Mouse (Mus musculus) liver, embryonic 16.5 days (tissue): ENCODE results near the gene Esr2. TPM values are rescaled to one million over a fixed set of nuclear protein-coding genes. Genes with fewer than 3 reads are reported as not detected.

ENCODE experiments used
- ATAC-seq: fragments of 200-750 bp; cut with Nextera tagmentation; 2 replicates; pipeline ENCODE4 v1.8.0; 2017; ENCODE audit warnings: low read depth, mild to moderate bottlenecking, moderate number of reproducible peaks, moderate library complexity
- H3K27ac ChIP-seq: fragments of 300-500 bp; sonication (generic); 2 replicates; pipeline ENCODE4 v1.5.1; 2014; ENCODE audit warnings: mild to moderate bottlenecking, low read length
- H3K27me3 ChIP-seq: fragments of 300-500 bp; sonication (generic); 2 replicates; pipeline ENCODE4 v1.6.1; 2014; ENCODE audit warnings: low read depth, low read length, mixed read lengths; ENCODE audit not compliant: control insufficient read depth, insufficient read depth
- H3K36me3 ChIP-seq: fragments of 300-500 bp; sonication (generic); 2 replicates; pipeline ENCODE4 v1.6.1; 2014; ENCODE audit warnings: mild to moderate bottlenecking; ENCODE audit not compliant: control insufficient read depth, insufficient read depth
- H3K4me1 ChIP-seq: fragments of 300-500 bp; sonication (generic); 2 replicates; pipeline ENCODE4 v1.6.1; 2014; ENCODE audit warnings: low read depth, low read length, mixed read lengths; ENCODE audit not compliant: control insufficient read depth
- H3K4me2 ChIP-seq: fragments of 300-500 bp; sonication (generic); 2 replicates; pipeline ENCODE4 v1.6.1; 2014; ENCODE audit warnings: low read depth, low read length, mixed read lengths
- H3K4me3 ChIP-seq: fragments of 300-500 bp; sonication (generic); 2 replicates; pipeline ENCODE4 v1.5.1; 2014; ENCODE audit warnings: low read depth, mild to moderate bottlenecking, low read length
- H3K9ac ChIP-seq: fragments of 300-500 bp; sonication (generic); 2 replicates; pipeline ENCODE4 v1.6.1; 2014; ENCODE audit warnings: low read depth, low read length
- H3K9me3 ChIP-seq: fragments of 300-500 bp; sonication (generic); replicated peaks from 2 replicates; pipeline ENCODE4 v1.6.1; 2016; ENCODE audit warnings: low read length; ENCODE audit not compliant: control insufficient read depth
- WGBS: fragments of 180-500 bp; shearing (Covaris S2); extraction: QIAGEN DNeasy Blood & Tissue Kit; methylation state at CpG from one replicate; pipeline ENCODE4 v1.1.7; 2014; ENCODE audit not compliant: insufficient replicate concordance; 5-methylcytosine and 5-hydroxymethylcytosine counted together
- polyA plus RNA-seq: library from polyadenylated mRNA; unstranded; fragments of >200 nt; fragmentation: Nextera tagmentation; extraction: Ambion mirVana; gene quantifications from 2 replicates; pipeline ENCODE4 v1.2.1, GENCODE M21; 2015

The Esr2 gene
- polyA plus RNA-seq, 1 experiment from 2014 or later = not detected

DNA sequence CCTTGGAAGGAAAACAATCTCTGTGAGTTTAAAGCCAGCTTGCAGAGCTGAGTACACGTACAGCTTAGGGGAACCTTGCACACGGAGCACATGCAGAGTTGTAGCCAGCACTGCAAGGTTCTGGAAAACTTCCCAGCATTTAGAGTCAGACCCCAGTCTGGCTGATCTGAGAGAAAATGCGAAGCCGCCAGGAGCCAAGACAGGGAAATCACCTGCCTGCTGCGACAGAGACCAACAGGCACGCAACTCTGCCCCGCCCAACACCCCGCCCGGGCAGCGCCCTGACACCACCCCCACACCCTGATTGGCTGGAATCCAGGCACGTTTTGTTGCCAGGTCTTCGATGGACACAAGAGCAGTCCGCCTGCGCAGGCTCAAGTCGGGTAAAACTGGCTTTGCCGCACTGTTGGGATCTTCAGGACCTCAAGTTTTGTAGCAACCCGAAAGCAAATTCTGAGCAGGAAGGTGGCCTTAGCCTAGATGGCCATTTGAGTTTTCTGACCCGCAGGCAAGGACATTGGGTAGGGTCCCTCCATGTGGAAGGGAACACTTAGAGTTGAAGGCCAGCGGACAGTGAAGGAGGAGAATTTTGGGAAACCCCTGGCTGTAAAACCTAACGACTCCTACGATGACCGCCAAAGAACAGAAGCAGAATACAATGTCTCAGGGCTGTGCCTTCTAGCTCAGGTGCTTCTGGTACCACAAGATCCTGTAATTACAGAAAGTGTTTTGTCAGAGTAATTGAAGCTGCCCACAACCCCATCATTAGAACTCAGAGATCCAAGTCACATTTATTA lies 19.1 kb upstream of the Esr2 start:
- ATAC-seq = peak; percentile 93
- Histone ChIP-seq H3K4me1 (peaks cover 12% of the 10 kb centered on the region), H3K4me2 (peak overlapping the region; percentile 75), H3K27me3 (no peaks in the 10 kb centered on the region), H3K9ac (peak overlapping the region; percentile 14; the same call in 1 of the 2 replicates), H3K9me3 (no peaks in the 10 kb centered on the region), H3K36me3 (no peaks in the 10 kb centered on the region), H3K27ac (no peak overlapping the region), H3K4me3 (peak overlapping the region; percentile 46)
- 1% methylated on average over 22 of the region's 22 CpGs for WGBS

- 28% methylated on average over 3 of the region's 3 CpGs for WGBS
These were observed 17.5 kb upstream of the Esr2 start for GRCm38 (mm10) chr12:76194526-76194925.

GRCm38 (mm10) chr12:76190940-76191339 lies 13.9 kb upstream of the Esr2 start:
- no peak overlapping the region for H3K4me3 ChIP-seq
- ATAC-seq = no peak
- WGBS = 27% methylated on average over 11 of the region's 11 CpGs

More at GRCm38 (mm10) chr12:76194526-76194925, 17.5 kb upstream of the Esr2 start:
- H3K4me3 ChIP-seq = no peak overlapping the region
- no peak for ATAC-seq
- no peak overlapping the region for H3K9ac ChIP-seq
- H3K27ac ChIP-seq = no peak overlapping the region
- H3K4me2 ChIP-seq = no peak overlapping the region
- no peaks in the 10 kb centered on the region for H3K27me3 ChIP-seq
- H3K4me1 ChIP-seq = peaks cover 12% of the 10 kb centered on the region
- H3K36me3 ChIP-seq = no peaks in the 10 kb centered on the region
- no peaks in the 10 kb centered on the region for H3K9me3 ChIP-seq

DNA sequence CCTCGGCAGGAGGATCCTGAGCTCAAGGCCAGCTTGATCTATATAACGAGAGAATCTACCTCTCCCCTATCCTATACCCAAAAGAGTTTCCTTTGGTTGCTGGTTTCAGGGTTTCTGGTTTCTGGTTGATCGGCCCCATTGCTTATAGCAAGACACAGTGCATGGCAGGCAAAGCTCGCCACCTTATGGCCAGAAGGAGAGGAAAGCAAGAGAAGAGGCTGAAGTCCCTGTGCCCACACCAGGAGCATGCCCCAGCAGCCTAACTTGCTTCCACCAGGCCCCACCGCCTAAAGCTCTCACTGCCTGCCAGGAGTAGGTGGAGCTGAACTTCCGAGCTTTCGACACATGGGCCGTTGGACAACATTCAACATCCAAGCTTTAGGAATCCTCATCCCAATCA lies 10.8 kb upstream of the Esr2 start:
- Histone ChIP-seq H3K4me3 (no peak overlapping the region), H3K9me3 (no peaks in the 10 kb centered on the region), H3K36me3 (no peaks in the 10 kb centered on the region), H3K27ac (no peak overlapping the region), H3K4me1 (no peaks in the 10 kb centered on the region), H3K9ac (no peak overlapping the region), H3K4me2 (no peak overlapping the region), H3K27me3 (no peaks in the 10 kb centered on the region)
- 46% methylated on average over 8 of the region's 8 CpGs for WGBS
- ATAC-seq = no peak

More at GRCm38 (mm10) chr12:76190940-76191339, 13.9 kb upstream of the Esr2 start:
- H3K9me3 ChIP-seq = no peaks in the 10 kb centered on the region
- peaks cover 5% of the 10 kb centered on the region for H3K4me1 ChIP-seq
- H3K9ac ChIP-seq = no peak overlapping the region
- H3K4me2 ChIP-seq = no peak overlapping the region
- no peak overlapping the region for H3K27ac ChIP-seq
- H3K27me3 ChIP-seq = no peaks in the 10 kb centered on the region
- no peaks in the 10 kb centered on the region for H3K36me3 ChIP-seq

DNA sequence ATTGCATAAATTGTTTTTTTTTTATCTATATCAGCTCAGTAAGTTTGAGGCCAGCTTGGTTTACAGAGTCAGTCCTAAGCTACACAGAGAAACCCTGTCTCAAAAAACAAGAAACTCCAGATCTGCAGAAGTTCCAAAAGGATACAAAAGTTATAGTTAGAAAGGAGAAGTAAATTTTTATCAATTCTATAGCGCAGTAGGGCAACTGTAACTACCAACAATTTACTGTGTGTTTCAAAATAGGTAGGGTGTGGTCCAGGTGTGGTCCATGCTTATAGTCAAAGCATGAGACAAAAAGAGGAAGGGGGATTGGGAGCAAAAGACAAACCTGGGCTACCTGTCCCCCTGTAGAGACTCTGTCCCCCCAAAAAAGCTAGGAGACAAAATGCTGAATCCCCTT lies 9.4 kb upstream of the Esr2 start:
- no peak for ATAC-seq
- Histone ChIP-seq H3K36me3 (no peaks in the 10 kb centered on the region), H3K27me3 (no peaks in the 10 kb centered on the region), H3K27ac (no peak overlapping the region), H3K4me3 (no peak overlapping the region), H3K4me2 (no peak overlapping the region), H3K4me1 (no peaks in the 10 kb centered on the region), H3K9ac (no peak overlapping the region), H3K9me3 (no peaks in the 10 kb centered on the region)
- 65% methylated on average over 1 of the region's 1 CpGs for WGBS

GRCm38 (mm10) chr12:76185167-76185816 lies 8.2 kb upstream of the Esr2 start:
- Histone ChIP-seq H3K27ac (no peak overlapping the region), H3K4me1 (no peaks in the 10 kb centered on the region), H3K9me3 (no peaks in the 10 kb centered on the region), H3K9ac (no peak overlapping the region), H3K27me3 (no peaks in the 10 kb centered on the region), H3K4me3 (no peak overlapping the region), H3K36me3 (no peaks in the 10 kb centered on the region), H3K4me2 (no peak overlapping the region)
- ATAC-seq = no peak
- 53% methylated on average over 10 of the region's 10 CpGs for WGBS

DNA sequence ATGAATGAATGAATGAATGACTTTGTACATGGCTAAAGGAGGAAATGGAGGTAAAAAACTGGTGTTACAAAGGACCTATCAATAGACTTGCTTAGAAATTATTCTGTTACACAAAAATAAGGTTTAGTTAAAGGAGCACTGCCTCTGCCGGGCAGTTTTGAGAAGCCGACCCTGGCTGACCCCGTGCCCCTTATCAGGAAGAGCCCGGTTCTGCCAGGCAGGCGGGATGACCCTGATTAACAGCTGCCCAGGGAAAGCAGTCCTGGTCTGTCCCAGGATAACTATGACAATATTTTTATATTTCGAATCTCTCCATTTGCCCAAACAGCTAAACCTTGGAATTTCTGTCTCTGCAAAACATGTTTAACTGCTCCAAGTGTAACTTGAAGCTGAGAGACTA lies 7.2 kb upstream of the Esr2 start:
- Histone ChIP-seq H3K4me1 (no peaks in the 10 kb centered on the region), H3K9ac (no peak overlapping the region), H3K4me2 (no peak overlapping the region), H3K27me3 (no peaks in the 10 kb centered on the region; the same call in 1 of the 2 replicates), H3K9me3 (no peaks in the 10 kb centered on the region), H3K36me3 (no peaks in the 10 kb centered on the region), H3K27ac (no peak overlapping the region), H3K4me3 (no peak overlapping the region)
- 52% methylated on average over 6 of the region's 6 CpGs for WGBS
- ATAC-seq = no peak

DNA sequence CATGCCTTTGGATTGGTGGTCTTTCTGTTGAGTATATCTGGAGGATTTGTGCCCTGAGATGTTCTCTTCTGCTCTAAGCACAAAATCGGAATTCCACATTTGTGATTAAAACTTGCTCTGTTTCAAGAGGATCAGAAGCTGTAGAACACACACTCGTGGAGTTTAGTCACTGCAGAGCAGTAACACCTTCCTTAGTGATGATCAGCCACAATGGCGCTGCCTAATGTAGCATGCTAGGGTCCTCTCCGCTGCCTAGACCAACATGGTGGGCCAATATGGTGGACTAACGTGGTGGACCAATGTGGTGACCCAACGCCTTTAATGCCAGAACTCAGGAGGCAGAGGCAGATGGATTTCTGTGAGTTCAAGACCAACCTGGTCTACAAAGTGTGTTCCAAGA lies 5.8 kb upstream of the Esr2 start:
- 56% methylated on average over 6 of the region's 6 CpGs for WGBS
- Histone ChIP-seq H3K27ac (no peak overlapping the region), H3K4me2 (no peak overlapping the region), H3K4me3 (no peak overlapping the region), H3K9ac (no peak overlapping the region), H3K4me1 (no peaks in the 10 kb centered on the region), H3K36me3 (no peaks in the 10 kb centered on the region), H3K27me3 (peaks cover 4% of the 10 kb centered on the region), H3K9me3 (no peaks in the 10 kb centered on the region)
- ATAC-seq = no peak

DNA sequence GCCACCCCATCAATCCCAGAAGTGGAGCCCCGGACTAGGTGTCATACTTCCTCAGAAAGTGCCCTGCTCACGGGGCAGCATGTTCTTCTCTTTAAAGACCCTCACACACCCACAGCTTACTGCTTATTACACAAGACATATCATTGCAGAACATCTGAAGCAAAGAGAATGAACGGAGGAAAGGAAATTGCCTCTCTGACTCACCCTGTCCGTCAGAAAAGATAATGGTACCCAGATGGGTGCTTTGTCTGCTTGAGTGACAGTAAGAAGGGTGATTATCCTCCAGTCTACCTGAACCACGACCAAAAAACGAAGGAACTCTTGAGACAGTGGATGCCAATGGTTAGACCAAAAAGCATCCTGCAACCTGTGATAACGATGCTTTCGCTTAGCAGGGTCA lies 4.4 kb upstream of the Esr2 start:
- no peak overlapping the region for H3K27ac ChIP-seq
- H3K27me3 ChIP-seq = peaks cover 15% of the 10 kb centered on the region
- no peak overlapping the region for H3K4me3 ChIP-seq
- no peaks in the 10 kb centered on the region for H3K4me1 ChIP-seq
- no peaks in the 10 kb centered on the region for H3K36me3 ChIP-seq
- whole genome bisulfite sequencing = 32% methylated on average over 8 of the region's 8 CpGs
- H3K4me2 ChIP-seq = no peak overlapping the region
- ATAC-seq = no peak
- H3K9ac ChIP-seq = no peak overlapping the region
- H3K9me3 ChIP-seq = no peaks in the 10 kb centered on the region
